Mouse (Mus musculus) hindbrain, embryonic 15.5 days (tissue): ENCODE results near the gene Ppp1r11. TPM values are rescaled to one million over a fixed set of nuclear protein-coding genes. Genes with fewer than 3 reads are reported as not detected.

Experiments
- ATAC-seq: fragments of 200-750 bp; cut with Nextera tagmentation; 2 replicates; pipeline ENCODE4 v1.8.0; 2017; ENCODE audit warnings: low read depth, moderate number of reproducible peaks, moderate TSS enrichment; ENCODE audit not compliant: low FRiP score
- H3K27ac ChIP-seq: fragments of 300-500 bp; sonication (generic); replicated peaks from 2 replicates; pipeline ENCODE4 v1.5.1; 2015; ENCODE audit warnings: mild to moderate bottlenecking, inconsistent platforms
- H3K27me3 ChIP-seq: fragments of 300-500 bp; sonication (generic); 2 replicates; pipeline ENCODE4 v1.6.1; 2015; ENCODE audit warnings: control low read depth, inconsistent platforms
- H3K36me3 ChIP-seq: fragments of 300-500 bp; sonication (generic); 2 replicates; pipeline ENCODE4 v1.6.1; 2015; ENCODE audit warnings: control low read depth, inconsistent platforms
- H3K4me1 ChIP-seq: fragments of 300-500 bp; sonication (generic); replicated peaks from 2 replicates; pipeline ENCODE4 v1.6.1; 2015; ENCODE audit warnings: control low read depth, inconsistent platforms
- H3K4me2 ChIP-seq: fragments of 300-500 bp; sonication (generic); 2 replicates; pipeline ENCODE4 v1.6.1; 2015; ENCODE audit warnings: moderate library complexity, mild to moderate bottlenecking, inconsistent platforms
- H3K4me3 ChIP-seq: fragments of 300-500 bp; sonication (generic); 2 replicates; pipeline ENCODE4 v1.5.1; 2015; ENCODE audit warnings: mild to moderate bottlenecking, inconsistent platforms
- H3K9ac ChIP-seq: fragments of 300-500 bp; sonication (generic); 2 replicates; pipeline ENCODE4 v1.6.1; 2015; ENCODE audit warnings: inconsistent platforms
- H3K9me3 ChIP-seq: fragments of 300-500 bp; sonication (generic); 2 replicates; pipeline ENCODE4 v1.6.1; 2016; ENCODE audit warnings: control low read depth, inconsistent platforms
- WGBS: fragments of 180-500 bp; shearing (Covaris S2); methylation state at CpG from one replicate; pipeline ENCODE4 v1.1.7; 2015; 5-methylcytosine and 5-hydroxymethylcytosine counted together
- polyA plus RNA-seq: library from polyadenylated mRNA; unstranded; fragments of >200 nt; fragmentation: Nextera tagmentation; extraction: Ambion mirVana; gene quantifications from 2 replicates; pipeline ENCODE4 v1.2.1, GENCODE M21; 2015

Ppp1r11 gene
- polyA plus RNA-seq, 1 experiment from 2014 or later, result 168 TPM

DNA sequence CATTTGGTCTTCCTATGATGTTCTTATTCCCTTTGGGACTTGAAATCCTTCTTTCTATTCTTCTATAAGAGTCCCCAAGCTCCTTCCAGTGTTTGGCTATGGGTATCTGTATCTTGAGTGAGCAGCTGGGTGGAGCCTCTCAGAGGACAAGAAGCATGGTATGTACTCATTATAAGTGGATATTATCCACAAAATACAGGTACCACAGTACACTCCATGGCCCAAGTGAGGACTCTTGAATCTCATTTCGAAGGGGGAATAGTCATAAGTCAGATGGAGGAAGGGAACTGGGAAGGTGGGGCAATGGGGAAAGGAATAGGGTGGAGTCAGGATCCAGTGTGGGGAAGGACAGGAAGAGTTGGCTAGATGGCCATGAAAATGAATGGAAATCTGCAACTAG lies 1.5 kb upstream of the Ppp1r11 start:
- Histone ChIP-seq H3K36me3 (peaks cover 14% of the 10 kb centered on the region), H3K9me3 (no peaks in the 10 kb centered on the region), H3K9ac (no peak overlapping the region), H3K4me1 (peaks cover 22% of the 10 kb centered on the region), H3K27ac (no peak overlapping the region), H3K4me3 (no peak overlapping the region), H3K4me2 (no peak overlapping the region), H3K27me3 (no peaks in the 10 kb centered on the region)
- no peak for ATAC-seq
- 94% methylated on average over 1 of the region's 1 CpGs for WGBS

DNA sequence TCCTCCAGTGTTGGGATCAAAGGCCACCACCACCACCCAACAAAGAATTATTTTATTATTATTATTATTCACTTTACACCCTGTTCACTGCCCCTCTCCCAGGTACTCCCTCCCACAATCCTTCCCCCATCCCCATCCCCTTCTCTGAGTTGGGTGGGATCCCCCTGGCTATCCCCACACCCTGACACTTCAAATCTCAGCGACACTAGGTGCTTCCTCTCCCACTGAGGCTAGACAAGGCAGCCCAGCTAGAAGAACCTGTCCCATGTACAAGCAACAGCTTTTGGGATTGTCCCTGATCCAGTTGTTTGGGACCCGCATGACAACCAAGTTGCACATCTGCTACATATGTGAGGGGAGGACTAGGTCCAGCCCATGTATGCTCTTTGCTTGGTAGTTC lies 1.1 kb upstream of the Ppp1r11 start:
- H3K4me1 ChIP-seq, result peaks cover 20% of the 10 kb centered on the region
- H3K36me3 ChIP-seq, result peaks cover 14% of the 10 kb centered on the region
- H3K9me3 ChIP-seq, result no peaks in the 10 kb centered on the region
- H3K27me3 ChIP-seq, result no peaks in the 10 kb centered on the region
- no peak overlapping the region for H3K4me2 ChIP-seq
- no peak overlapping the region for H3K4me3 ChIP-seq
- no peak overlapping the region for H3K9ac ChIP-seq
- no peak overlapping the region for H3K27ac ChIP-seq
- WGBS, result 89% methylated on average over 2 of the region's 2 CpGs
- ATAC-seq, result no peak

DNA sequence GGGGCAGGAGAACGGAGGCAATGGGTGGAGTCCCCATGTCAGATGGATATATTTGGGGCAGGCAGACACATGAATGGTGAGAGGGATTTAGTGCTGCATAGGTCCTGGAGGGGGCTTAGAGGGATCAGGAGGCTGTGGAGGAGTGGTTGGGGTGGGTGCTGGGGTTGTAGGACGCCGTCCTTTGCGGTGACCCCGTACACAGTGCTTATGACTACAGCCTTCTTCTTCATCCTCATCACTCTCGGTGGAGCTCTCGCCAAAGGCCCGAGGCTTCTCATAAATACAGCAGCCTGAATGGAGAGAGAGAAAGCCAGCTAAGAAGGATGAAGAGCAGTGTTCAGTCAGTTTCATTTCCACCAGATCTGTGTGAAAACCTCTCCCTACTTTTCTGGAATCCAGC lies 2.3 kb downstream of the Ppp1r11 start:
- no peak for ATAC-seq
- H3K36me3 ChIP-seq, result peaks cover 6% of the 10 kb centered on the region
- no peak overlapping the region for H3K4me2 ChIP-seq
- no peak overlapping the region for H3K9ac ChIP-seq
- H3K27ac ChIP-seq, result no peak overlapping the region
- H3K4me1 ChIP-seq, result peaks cover 30% of the 10 kb centered on the region
- H3K9me3 ChIP-seq, result no peaks in the 10 kb centered on the region
- peaks cover 9% of the 10 kb centered on the region for H3K27me3 ChIP-seq
- H3K4me3 ChIP-seq, result no peak overlapping the region
- WGBS, result 94% methylated on average over 8 of the region's 8 CpGs

DNA sequence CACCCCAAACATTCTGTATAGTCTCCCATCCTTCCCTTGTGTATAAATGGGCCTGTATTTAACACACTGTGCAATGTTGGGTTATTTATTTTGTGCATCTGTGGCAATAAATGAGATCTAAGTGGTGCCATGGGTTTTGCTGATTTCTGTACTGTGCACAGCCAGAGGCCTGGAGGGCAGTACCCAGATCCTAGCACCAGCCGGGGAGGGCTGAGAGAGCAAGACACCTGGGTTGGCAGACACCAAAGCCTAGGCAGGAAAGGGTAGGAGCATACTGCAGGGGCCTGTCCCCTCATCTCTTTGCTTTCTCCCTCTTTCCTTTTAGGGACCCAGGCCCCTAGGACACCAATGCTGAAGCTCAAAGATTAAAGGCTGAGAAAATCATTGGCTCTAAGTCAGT lies 3.3 kb downstream of the Ppp1r11 start:
- H3K4me3 ChIP-seq, result no peak overlapping the region
- peaks cover 6% of the 10 kb centered on the region for H3K36me3 ChIP-seq
- no peaks in the 10 kb centered on the region for H3K9me3 ChIP-seq
- H3K27me3 ChIP-seq, result peaks cover 17% of the 10 kb centered on the region
- H3K9ac ChIP-seq, result no peak overlapping the region
- H3K4me2 ChIP-seq, result no peak overlapping the region
- peaks cover 33% of the 10 kb centered on the region for H3K4me1 ChIP-seq
- no peak overlapping the region for H3K27ac ChIP-seq
- ATAC-seq, result no peak
- 87% methylated on average over 1 of the region's 1 CpGs for WGBS

DNA sequence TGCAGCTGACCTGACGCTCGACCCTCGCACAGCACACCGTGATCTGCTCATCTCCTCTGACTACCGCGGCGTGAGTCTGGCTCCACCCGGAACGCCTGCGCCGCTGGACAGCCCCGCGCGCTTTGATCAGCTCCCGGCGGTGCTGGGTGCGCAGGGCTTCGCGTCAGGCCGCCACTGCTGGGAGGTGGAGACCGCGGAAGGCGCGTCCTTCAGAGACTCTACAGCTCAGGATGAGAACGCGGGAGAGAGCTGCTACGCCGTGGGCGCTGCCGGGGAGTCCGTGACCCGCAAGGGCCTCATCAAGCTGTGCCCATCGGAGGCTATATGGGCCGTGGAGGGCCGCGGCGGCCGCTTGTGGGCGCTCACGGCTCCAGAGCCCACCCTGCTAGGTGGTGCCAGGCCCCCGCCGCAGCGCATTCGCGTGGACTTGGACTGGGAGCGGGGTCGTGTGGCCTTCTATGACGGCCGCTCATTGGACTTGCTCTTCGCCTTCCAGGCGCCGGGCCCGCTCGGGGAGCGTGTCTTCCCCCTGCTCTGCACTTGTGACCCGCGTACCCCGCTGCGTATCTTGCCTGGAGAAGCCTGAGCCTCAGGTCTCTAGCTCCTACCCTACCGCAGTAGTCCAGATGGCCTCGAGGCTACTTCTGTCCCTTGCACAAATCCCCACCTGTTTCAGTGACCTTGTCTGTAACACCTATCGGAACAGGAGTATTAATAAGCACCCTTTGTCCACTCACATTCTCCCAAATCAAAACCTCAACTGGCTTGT lies 4.3 kb downstream of the Ppp1r11 start:
- peak; percentile 69 for ATAC-seq
- H3K4me1 ChIP-seq, result peaks cover 42% of the 10 kb centered on the region
- H3K27ac ChIP-seq, result peak overlapping the region; percentile 68
- under 1% methylated on average over 61 of the region's 62 CpGs for WGBS
- peak overlapping the region; percentile 85 for H3K4me2 ChIP-seq
- no peaks in the 10 kb centered on the region for H3K9me3 ChIP-seq
- peak overlapping the region; percentile 41 for H3K4me3 ChIP-seq
- H3K9ac ChIP-seq, result peak overlapping the region; percentile 56
- peaks cover 23% of the 10 kb centered on the region for H3K27me3 ChIP-seq
- peaks cover 6% of the 10 kb centered on the region for H3K36me3 ChIP-seq

DNA sequence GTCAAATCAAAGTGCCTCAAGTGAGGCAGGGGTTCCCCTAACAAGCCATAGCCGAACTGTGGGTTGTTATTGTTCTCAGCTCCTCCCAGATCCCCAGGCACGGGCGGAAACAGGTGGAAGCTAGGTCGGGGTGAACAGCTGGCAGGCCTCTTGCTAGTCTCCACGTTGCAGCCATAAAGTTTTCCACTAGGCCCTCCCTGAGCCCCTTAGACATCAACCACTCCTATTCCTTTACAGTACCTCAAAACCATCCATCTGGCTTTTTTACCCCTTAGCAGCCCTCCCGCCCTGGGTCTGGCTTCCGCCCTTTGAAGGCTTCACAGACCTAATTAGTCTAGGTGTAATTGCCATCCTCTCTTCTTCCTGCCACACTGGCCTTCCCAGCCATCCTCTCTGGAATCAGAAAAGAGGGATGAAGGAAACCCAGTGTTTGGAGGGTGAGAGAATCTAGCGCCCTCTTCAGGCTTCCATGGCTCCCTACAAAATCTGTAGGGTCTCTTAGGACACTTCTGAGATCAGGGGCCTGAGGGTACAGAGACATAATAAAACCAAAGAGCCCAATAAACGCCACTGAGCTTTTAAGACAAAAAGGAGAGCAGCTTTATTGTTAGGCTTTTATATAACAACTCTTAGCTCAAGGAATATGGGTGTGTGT lies 7.3 kb downstream of the Ppp1r11 start:
- WGBS, result 29% methylated on average over 9 of the region's 9 CpGs
- no peak for ATAC-seq
- H3K27me3 ChIP-seq, result peaks cover 33% of the 10 kb centered on the region
- peaks cover 32% of the 10 kb centered on the region for H3K4me1 ChIP-seq
- no peaks in the 10 kb centered on the region for H3K9me3 ChIP-seq
- H3K27ac ChIP-seq, result no peak overlapping the region
- 0 out of 2 replicates have a peak overlapping the region, but pooled peaks have one; percentile 66 for H3K4me2 ChIP-seq
- H3K36me3 ChIP-seq, result peaks cover 6% of the 10 kb centered on the region
- no peak overlapping the region for H3K4me3 ChIP-seq
- no peak overlapping the region for H3K9ac ChIP-seq

DNA sequence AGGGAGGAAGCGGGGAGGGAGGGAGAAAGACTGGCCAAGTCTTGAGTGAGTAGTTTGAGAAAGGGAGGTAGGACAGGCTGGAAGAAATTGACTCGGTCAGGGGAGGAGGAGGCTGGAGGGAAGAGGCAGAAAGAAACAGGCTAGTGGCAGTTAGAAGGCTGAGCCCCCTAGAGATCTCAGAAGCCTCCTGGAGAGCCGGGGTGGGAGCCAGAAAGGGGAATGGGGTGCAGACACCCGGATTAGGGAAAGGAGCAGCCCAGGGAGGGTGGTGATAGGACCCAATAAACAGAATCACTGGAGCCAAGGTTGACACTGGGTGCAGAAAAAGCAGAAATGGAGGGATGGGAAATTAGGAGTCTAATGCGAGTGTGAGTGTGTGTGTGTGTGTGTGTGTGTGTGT lies 7.8 kb downstream of the Ppp1r11 start:
- H3K36me3 ChIP-seq, result peaks cover 1% of the 10 kb centered on the region
- H3K4me1 ChIP-seq, result peaks cover 32% of the 10 kb centered on the region
- H3K27ac ChIP-seq, result no peak overlapping the region
- H3K4me3 ChIP-seq, result peak overlapping the region; percentile 39
- H3K4me2 ChIP-seq, result peak overlapping the region; percentile 66
- peaks cover 33% of the 10 kb centered on the region for H3K27me3 ChIP-seq
- H3K9me3 ChIP-seq, result no peaks in the 10 kb centered on the region
- no peak for ATAC-seq
- WGBS, result 33% methylated on average over 5 of the region's 5 CpGs
- 0 out of 2 replicates have a peak overlapping the region, but pooled peaks have one; percentile 28 for H3K9ac ChIP-seq

DNA sequence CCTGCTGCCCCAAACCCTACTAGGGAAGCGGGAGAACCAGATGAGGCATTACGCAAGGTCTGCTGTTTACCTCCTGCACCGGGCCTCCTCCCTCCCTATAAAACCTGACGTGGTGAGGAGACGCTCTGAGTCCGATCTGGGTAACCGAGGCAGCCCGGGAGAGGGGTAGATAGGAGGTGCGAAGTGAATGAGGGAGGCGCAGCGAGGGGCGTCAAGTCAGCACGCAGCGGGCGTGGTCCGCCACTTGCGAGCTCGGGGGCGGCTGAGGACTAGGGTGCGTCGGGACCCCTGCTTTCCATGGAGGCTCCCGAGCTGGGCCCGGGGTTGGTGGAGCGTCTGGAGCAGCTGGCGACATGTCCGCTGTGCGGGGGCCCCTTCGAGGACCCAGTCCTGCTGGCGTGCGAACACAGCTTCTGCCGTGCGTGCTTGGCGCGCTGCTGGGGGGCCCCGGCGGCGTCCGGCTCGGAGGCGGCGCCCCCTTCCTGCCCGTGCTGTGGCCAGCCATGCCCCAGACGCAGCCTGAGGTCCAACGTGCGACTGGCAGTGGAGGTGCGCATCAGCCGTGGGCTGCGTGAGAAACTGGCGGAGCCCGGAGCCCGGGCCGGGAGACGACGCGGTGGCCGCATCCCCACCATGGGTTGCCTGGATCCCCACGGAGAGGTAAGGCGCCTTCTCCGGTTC lies 8.6 kb downstream of the Ppp1r11 start, which contains the start of gene Rnf39:
Rnf39 (plus strand) TSS at position 128 of the 681 bp plus-strand sequence.
- Histone ChIP-seq H3K36me3 (no peaks in the 10 kb centered on the region), H3K27me3 (peaks cover 33% of the 10 kb centered on the region), H3K4me3 (peak within 1 kb of the TSS; percentile 39), H3K9ac (peak within 1 kb of the TSS; percentile 28; the same call in 1 of the 2 replicates), H3K27ac (no peak within 1 kb of the TSS), H3K4me2 (peak within 1 kb of the TSS; percentile 66), H3K9me3 (no peaks in the 10 kb centered on the region), H3K4me1 (peaks cover 32% of the 10 kb centered on the region)
- WGBS, result 3% methylated on average over 59 of the region's 59 CpGs
- no peak for ATAC-seq

DNA sequence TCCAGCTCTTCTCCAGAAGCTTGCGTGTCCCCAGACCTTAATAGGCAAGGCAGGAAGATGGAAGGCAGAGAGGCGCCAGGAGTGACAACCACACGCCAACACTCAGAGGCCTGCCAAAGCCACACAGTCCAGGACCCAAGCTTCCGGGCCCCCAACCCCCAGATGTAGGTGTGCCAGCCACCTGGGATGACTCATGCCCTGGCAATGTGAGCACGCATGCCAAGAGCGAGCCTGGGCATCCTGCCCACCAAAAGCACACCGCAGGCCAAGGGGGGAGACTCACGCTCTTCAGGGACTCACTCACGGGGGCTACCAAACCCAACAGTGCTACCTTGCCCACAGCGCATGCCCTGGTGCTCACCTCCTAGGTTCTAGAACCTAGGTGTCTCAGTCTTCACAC lies 9.2 kb downstream of the Ppp1r11 start:
- Histone ChIP-seq H3K27me3 (peaks cover 33% of the 10 kb centered on the region), H3K9me3 (no peaks in the 10 kb centered on the region), H3K36me3 (no peaks in the 10 kb centered on the region), H3K4me1 (peaks cover 29% of the 10 kb centered on the region), H3K9ac (no peak overlapping the region), H3K27ac (no peak overlapping the region), H3K4me3 (peak overlapping the region; percentile 39), H3K4me2 (peak overlapping the region; percentile 66)
- 52% methylated on average over 10 of the region's 10 CpGs for WGBS
- no peak for ATAC-seq

DNA sequence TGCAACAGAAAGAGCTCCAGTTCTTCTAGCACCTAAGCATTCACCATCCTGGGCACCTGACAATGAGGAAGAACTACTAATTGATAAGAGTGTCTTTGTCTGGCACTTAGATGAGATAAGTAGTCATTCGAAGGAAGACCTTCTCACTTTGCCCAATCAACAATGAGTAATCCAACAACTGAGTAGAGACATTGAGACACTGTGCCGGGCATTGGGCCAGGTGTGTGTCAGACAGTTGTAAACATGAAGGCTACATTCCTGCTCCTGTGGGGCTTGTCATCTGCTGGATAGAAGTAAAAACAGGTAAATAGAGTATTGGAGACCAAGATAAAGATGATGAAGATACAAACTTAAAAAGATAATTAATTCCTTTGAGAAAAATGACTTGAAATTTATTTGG lies 13.5 kb downstream of the Ppp1r11 start:
- 93% methylated on average over 2 of the region's 2 CpGs for WGBS
- Histone ChIP-seq H3K9ac (no peak overlapping the region), H3K4me2 (no peak overlapping the region), H3K36me3 (no peaks in the 10 kb centered on the region), H3K9me3 (no peaks in the 10 kb centered on the region), H3K27ac (no peak overlapping the region), H3K4me3 (no peak overlapping the region), H3K27me3 (peaks cover 16% of the 10 kb centered on the region), H3K4me1 (peaks cover 7% of the 10 kb centered on the region)
- ATAC-seq, result no peak

DNA sequence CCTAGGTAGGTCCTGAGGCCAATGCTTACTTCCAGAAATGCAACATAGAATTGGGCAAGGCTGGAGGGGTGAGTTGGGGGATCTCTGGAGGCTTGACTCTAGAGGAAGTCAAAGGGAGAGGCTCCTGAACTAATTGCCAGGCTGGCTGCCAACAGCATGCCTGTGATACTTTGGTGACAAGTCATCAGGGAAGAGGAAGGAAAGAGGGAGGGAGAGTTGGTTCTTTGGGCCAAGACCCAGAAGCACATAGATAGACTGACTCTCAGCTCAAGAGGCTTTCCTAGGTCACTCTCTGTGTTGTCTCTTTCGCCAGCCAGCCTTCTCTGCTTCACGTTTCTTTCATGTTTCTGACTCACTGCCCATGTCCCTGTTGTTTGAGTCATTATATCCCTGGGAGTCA lies 19.7 kb downstream of the Ppp1r11 start:
- ATAC-seq, result no peak
- 85% methylated on average over 2 of the region's 2 CpGs for WGBS
- H3K9me3 ChIP-seq, result no peaks in the 10 kb centered on the region
- H3K4me2 ChIP-seq, result no peak overlapping the region
- no peaks in the 10 kb centered on the region for H3K4me1 ChIP-seq
- no peak overlapping the region for H3K27ac ChIP-seq
- H3K9ac ChIP-seq, result no peak overlapping the region
- H3K4me3 ChIP-seq, result no peak overlapping the region
- no peaks in the 10 kb centered on the region for H3K36me3 ChIP-seq
- no peaks in the 10 kb centered on the region for H3K27me3 ChIP-seq

DNA sequence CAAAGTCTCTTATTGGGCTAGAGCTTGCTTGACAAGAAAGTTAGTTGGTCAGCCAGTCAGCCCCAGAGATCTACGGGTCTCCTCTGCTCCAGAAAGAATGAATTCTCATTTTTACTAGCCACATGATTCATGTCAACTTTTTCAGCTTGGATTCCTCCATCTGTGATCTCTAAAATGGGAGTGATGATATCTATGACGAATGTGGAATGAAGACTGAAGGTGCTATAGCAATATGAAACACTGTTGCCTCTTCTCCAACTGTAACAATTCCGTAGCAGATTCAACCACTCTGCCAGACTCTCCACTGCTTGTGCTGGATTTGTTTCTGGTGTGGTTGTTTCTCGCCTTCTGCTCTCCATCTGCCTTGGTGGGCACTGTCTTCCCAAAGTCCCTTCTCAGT lies 20.4 kb downstream of the Ppp1r11 start:
- WGBS, result 89% methylated on average over 4 of the region's 4 CpGs
- no peaks in the 10 kb centered on the region for H3K36me3 ChIP-seq

More for the DNA sequence above, 20.4 kb downstream of the Ppp1r11 start:
- Histone ChIP-seq H3K4me3 (no peak overlapping the region), H3K9me3 (no peaks in the 10 kb centered on the region), H3K27me3 (no peaks in the 10 kb centered on the region), H3K27ac (no peak overlapping the region), H3K9ac (no peak overlapping the region), H3K4me1 (no peaks in the 10 kb centered on the region), H3K4me2 (no peak overlapping the region)
- no peak for ATAC-seq
